Mouse (Mus musculus): ENCODE data around the gene Fggy.

Fggy gene

GRCm38 (mm10) chr4:95659024-95659423, 101.7 kb downstream of the Fggy start:
- in situ Hi-C loops (cut with MboI; ENCODE audit: unreplicated experiment in 2 of 2), result no loop called here

GRCm38 (mm10) chr4:95663596-95663995, 106.3 kb downstream of the Fggy start:
- in situ Hi-C loops (cut with MboI; ENCODE audit: unreplicated experiment in 2 of 2), result no loop called here

GRCm38 (mm10) chr4:95664327-95664726, 107.0 kb downstream of the Fggy start:
- in situ Hi-C loops (cut with MboI; ENCODE audit: unreplicated experiment in 2 of 2), result no loop called here

GRCm38 (mm10) chr4:95666284-95666889, 109.1 kb downstream of the Fggy start:
- in situ Hi-C loops (cut with MboI; ENCODE audit: unreplicated experiment in 2 of 2), result no loop called here

GRCm38 (mm10) chr4:95666896-95667295, 109.6 kb downstream of the Fggy start:
- in situ Hi-C loops (cut with MboI; ENCODE audit: unreplicated experiment in 2 of 2), result no loop called here

GRCm38 (mm10) chr4:95667595-95667994, 110.3 kb downstream of the Fggy start:
- in situ Hi-C loops (cut with MboI; ENCODE audit: unreplicated experiment in 2 of 2), result no loop called here

GRCm38 (mm10) chr4:95668543-95668942, 111.2 kb downstream of the Fggy start:
- in situ Hi-C loops (cut with MboI; ENCODE audit: unreplicated experiment in 2 of 2), result no loop called here

GRCm38 (mm10) chr4:95669336-95669735, 112.0 kb downstream of the Fggy start:
- in situ Hi-C loops (cut with MboI; ENCODE audit: unreplicated experiment in 2 of 2), result no loop called here

GRCm38 (mm10) chr4:95670559-95670958, 113.3 kb downstream of the Fggy start:
- in situ Hi-C loops (cut with MboI; ENCODE audit: unreplicated experiment in 2 of 2), result no loop called here

- in situ Hi-C loops (cut with MboI; ENCODE audit: unreplicated experiment in 2 of 2), result no loop called here
Observed at GRCm38 (mm10) chr4:95672039-95672438, 114.7 kb downstream of the Fggy start.

- in situ Hi-C loops (cut with MboI; ENCODE audit: unreplicated experiment in 2 of 2), result no loop called here
Observed at GRCm38 (mm10) chr4:95676390-95676789, 119.1 kb downstream of the Fggy start.

- in situ Hi-C loops (cut with MboI; ENCODE audit: unreplicated experiment in 2 of 2), result no loop called here
Observed at GRCm38 (mm10) chr4:95680756-95681449, 123.6 kb downstream of the Fggy start.

GRCm38 (mm10) chr4:95684522-95685080, 127.3 kb downstream of the Fggy start:
- in situ Hi-C loops (cut with MboI; ENCODE audit: unreplicated experiment in 2 of 2), result no loop called here

- in situ Hi-C loops (cut with MboI; ENCODE audit: unreplicated experiment in 2 of 2), result no loop called here
Observed at GRCm38 (mm10) chr4:95686775-95687174, 129.5 kb downstream of the Fggy start.

- in situ Hi-C loops (cut with MboI; ENCODE audit: unreplicated experiment in 2 of 2), result no loop called here
Observed at GRCm38 (mm10) chr4:95687350-95687749, 130.0 kb downstream of the Fggy start.

- in situ Hi-C loops (cut with MboI; ENCODE audit: unreplicated experiment in 2 of 2), result no loop called here
Observed at GRCm38 (mm10) chr4:95688159-95688558, 130.9 kb downstream of the Fggy start.

- in situ Hi-C loops (cut with MboI; ENCODE audit: unreplicated experiment in 2 of 2), result no loop called here
Observed at GRCm38 (mm10) chr4:95700366-95700765, 143.1 kb downstream of the Fggy start.

- in situ Hi-C loops (cut with MboI; ENCODE audit: unreplicated experiment in 2 of 2), result no loop called here
Observed at GRCm38 (mm10) chr4:95707941-95708897, 150.9 kb downstream of the Fggy start.

GRCm38 (mm10) chr4:95709750-95710149, 152.4 kb downstream of the Fggy start:
- in situ Hi-C loops (cut with MboI; ENCODE audit: unreplicated experiment in 2 of 2), result no loop called here

GRCm38 (mm10) chr4:95712802-95713201, 155.5 kb downstream of the Fggy start:
- in situ Hi-C loops (cut with MboI; ENCODE audit: unreplicated experiment in 2 of 2), result no loop called here

GRCm38 (mm10) chr4:95713271-95713670, 156.0 kb downstream of the Fggy start:
- in situ Hi-C loops (cut with MboI; ENCODE audit: unreplicated experiment in 2 of 2), result no loop called here
